Mouse (Mus musculus): ENCODE data around the gene Myb. TPM values are rescaled to one million over a fixed set of nuclear protein-coding genes. Genes with fewer than 3 reads are reported as not detected.

Gene Myb
- polyA plus RNA-seq, 1 experiment: 85.5 TPM

DNA sequence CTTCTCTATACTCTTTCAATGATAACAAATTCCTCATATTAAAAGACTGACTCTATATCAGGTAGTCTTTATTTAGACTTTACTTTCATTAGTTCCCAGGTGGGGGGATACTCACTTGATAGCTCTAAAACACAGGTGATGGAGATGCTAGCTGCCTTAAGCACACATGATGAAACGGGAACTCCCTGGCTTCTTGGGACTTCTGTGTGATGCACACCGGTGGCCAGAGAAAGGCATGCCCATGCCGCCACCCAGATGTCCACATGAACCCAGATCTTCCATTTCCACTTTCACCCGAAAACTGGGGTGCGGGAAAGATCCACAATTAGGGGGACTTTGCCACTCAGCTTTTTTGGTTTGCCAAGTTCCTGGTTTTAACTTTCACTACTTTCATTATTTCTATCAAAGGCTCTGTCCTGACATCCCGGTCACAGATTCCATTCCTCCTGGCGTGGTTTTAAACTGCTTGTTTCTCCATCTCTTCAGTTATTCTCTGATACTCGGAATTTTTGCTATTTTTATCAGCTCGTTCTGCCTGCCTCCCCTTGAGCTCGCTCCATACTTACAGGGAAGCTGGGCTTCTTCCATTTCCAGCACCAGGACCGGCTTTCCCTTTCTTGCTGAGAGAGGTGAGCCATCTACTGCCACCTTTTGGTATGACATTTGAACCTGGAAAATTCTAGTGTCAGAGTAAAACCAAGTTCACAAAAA, 27.9 kb upstream of the Myb start:
- Histone ChIP-seq H3K4me1 (ENCODE audit: control insufficient read depth, insufficient read depth, low read length) (peaks cover 7% of the 10 kb centered on the region; the same call in 1 of the 2 replicates), H3K27ac (ENCODE audit: control insufficient read depth, insufficient read depth, low read depth, low read length, poor library complexity) (no peak overlapping the region)
- 1% methylated on average over 11 of the region's 11 CpGs for WGBS

GRCm38 (mm10) chr10:21187847-21188246, 27.1 kb upstream of the Myb start:
- Histone ChIP-seq H3K27ac (ENCODE audit: control insufficient read depth, insufficient read depth, low read depth, low read length, poor library complexity) (no peak overlapping the region), H3K4me1 (ENCODE audit: control insufficient read depth, insufficient read depth, low read length) (peaks cover 5% of the 10 kb centered on the region; the same call in 1 of the 2 replicates), H3K4me3 (replicated peaks; ENCODE audit: control insufficient read depth, low read depth, low read length) (no peak overlapping the region)
- TF ChIP-seq CTCF (IDR thresholded peaks at IDR 0.05; ENCODE audit: control insufficient read depth, insufficient read depth, low read length) (no peak), POLR2A (IDR thresholded peaks at IDR 0.05; ENCODE audit: borderline replicate concordance, control insufficient read depth, low read depth, low read length) (no peak)

More for the DNA sequence above, 27.9 kb upstream of the Myb start:
- TF ChIP-seq CTCF (IDR thresholded peaks at IDR 0.05; ENCODE audit: control insufficient read depth, insufficient read depth, low read length) (peak; percentile 59), POLR2A (IDR thresholded peaks at IDR 0.05; ENCODE audit: borderline replicate concordance, control insufficient read depth, low read depth, low read length) (no peak)
- H3K4me3 ChIP-seq (replicated peaks; ENCODE audit: control insufficient read depth, low read depth, low read length): peak overlapping the region; percentile 64

DNA sequence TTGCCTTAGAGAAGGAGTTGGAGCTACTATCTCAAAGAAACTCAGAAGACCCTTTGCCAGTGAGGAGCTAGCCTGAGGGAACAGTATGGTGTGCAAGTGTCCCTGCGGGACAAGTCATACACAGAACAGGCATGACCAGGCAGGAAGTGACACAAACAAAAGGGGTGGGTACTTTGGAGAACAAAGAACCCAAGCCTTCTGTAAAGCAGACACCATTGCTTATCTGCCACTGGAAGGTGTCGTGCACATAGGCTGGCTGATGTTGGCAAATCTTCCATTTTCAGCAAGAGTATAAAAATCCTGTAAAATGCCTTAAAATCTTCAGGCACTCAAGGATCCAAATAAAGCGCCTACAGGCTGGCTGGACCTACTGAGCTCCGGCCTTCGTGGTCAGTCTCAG, 25.9 kb upstream of the Myb start:
- 5% methylated on average over 5 of the region's 5 CpGs for WGBS
- TF ChIP-seq POLR2A (IDR thresholded peaks at IDR 0.05; ENCODE audit: borderline replicate concordance, control insufficient read depth, low read depth, low read length) (no peak), CTCF (IDR thresholded peaks at IDR 0.05; ENCODE audit: control insufficient read depth, insufficient read depth, low read length) (no peak)
- Histone ChIP-seq H3K4me1 (ENCODE audit: control insufficient read depth, insufficient read depth, low read length) (peaks cover 5% of the 10 kb centered on the region; the same call in 1 of the 2 replicates), H3K4me3 (replicated peaks; ENCODE audit: control insufficient read depth, low read depth, low read length) (no peak overlapping the region), H3K27ac (ENCODE audit: control insufficient read depth, insufficient read depth, low read depth, low read length, poor library complexity) (peak overlapping the region; percentile 73; the same call in 1 of the 2 replicates)

DNA sequence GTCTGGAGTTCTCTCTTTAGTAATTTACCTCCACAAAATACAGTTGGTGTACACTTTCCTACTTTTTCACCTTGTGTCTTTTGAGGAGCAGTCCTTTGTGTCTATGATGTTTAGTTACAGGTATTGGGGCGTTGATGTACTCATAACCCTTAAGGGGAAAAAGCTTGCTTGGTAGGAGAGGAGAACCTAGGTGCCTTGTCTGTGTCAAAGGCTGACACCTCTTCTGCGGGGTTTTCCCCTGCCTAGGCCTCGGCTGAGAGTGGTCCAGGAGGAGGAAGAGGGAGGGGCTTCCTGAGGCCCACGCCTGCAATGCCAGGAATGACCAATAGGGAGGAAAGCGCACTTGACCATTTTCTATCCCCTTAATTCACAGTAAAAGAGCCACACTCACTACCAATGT, 17.9 kb upstream of the Myb start:
- 41% methylated on average over 5 of the region's 5 CpGs for WGBS
- Histone ChIP-seq H3K4me3 (replicated peaks; ENCODE audit: control insufficient read depth, low read depth, low read length) (no peak overlapping the region), H3K4me1 (ENCODE audit: control insufficient read depth, insufficient read depth, low read length) (peaks cover 2% of the 10 kb centered on the region; the same call in 1 of the 2 replicates), H3K27ac (ENCODE audit: control insufficient read depth, insufficient read depth, low read depth, low read length, poor library complexity) (no peak overlapping the region)
- TF ChIP-seq POLR2A (IDR thresholded peaks at IDR 0.05; ENCODE audit: borderline replicate concordance, control insufficient read depth, low read depth, low read length): no peak
- no peak for TF ChIP-seq CTCF (IDR thresholded peaks at IDR 0.05; ENCODE audit: control insufficient read depth, insufficient read depth, low read length)

- Histone ChIP-seq H3K4me1 (ENCODE audit: control insufficient read depth, insufficient read depth, low read length) (peaks cover 2% of the 10 kb centered on the region; the same call in 1 of the 2 replicates), H3K4me3 (replicated peaks; ENCODE audit: control insufficient read depth, low read depth, low read length) (no peak overlapping the region), H3K27ac (ENCODE audit: control insufficient read depth, insufficient read depth, low read depth, low read length, poor library complexity) (no peak overlapping the region)
- TF ChIP-seq CTCF (IDR thresholded peaks at IDR 0.05; ENCODE audit: control insufficient read depth, insufficient read depth, low read length) (no peak), POLR2A (IDR thresholded peaks at IDR 0.05; ENCODE audit: borderline replicate concordance, control insufficient read depth, low read depth, low read length) (no peak)
- WGBS: 76% methylated on average over 10 of the region's 10 CpGs
These were observed 17.5 kb upstream of the Myb start for GRCm38 (mm10) chr10:21178281-21178680.

DNA sequence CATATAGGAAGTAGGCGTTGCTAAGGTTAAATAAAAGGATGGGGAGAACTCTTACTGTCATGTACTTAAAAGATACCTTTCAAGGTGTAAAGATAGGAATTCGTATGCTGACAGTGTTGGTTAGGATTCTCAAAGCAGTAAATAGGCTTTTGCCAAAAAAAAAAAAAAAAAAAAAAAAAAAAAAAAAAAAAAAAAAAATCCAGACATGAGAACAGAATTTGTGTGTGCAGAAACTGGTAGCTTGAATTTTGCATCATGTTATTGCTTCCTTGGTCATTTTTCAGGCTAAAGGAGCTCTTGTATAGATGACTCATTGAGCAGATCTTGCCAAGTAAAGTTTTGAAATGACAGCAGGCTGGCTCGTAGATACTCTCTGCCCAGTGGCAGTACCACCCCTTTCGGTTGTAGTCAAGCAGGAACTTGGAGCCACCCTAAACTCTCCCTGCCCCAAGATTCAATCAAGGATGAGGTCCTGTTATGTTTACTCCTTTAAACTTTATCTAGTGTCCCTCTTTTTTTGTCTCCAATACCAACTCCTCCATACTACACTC, 11.9 kb upstream of the Myb start:
- TF ChIP-seq POLR2A (IDR thresholded peaks at IDR 0.05; ENCODE audit: borderline replicate concordance, control insufficient read depth, low read depth, low read length) (no peak), CTCF (IDR thresholded peaks at IDR 0.05; ENCODE audit: control insufficient read depth, insufficient read depth, low read length) (no peak)
- Histone ChIP-seq H3K4me3 (replicated peaks; ENCODE audit: control insufficient read depth, low read depth, low read length) (no peak overlapping the region), H3K27ac (ENCODE audit: control insufficient read depth, insufficient read depth, low read depth, low read length, poor library complexity) (no peak overlapping the region), H3K4me1 (ENCODE audit: control insufficient read depth, insufficient read depth, low read length) (no peaks in the 10 kb centered on the region)
- 51% methylated on average over 4 of the region's 4 CpGs for WGBS

DNA sequence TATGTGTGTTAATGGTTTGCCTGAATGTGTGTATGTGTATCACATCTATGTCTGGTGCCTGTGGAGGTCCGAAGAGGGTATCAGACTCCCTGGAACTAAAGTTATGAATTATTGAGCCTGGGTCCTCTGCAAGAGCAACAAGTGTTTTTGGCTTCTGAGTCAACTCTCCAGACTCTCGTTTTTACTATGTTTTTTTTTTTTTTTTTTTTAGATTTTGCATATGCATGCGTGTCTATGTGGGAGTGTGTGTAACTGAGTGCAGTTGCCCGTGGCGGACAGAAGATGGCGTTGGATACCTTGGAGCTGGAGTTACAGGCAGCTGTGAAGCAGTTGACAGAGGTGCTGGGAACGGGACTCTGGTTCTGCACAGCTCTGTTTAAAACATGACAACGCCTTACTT, 7.7 kb upstream of the Myb start:
- peaks cover 2% of the 10 kb centered on the region for H3K4me1 ChIP-seq (ENCODE audit: control insufficient read depth, insufficient read depth, low read length)
- WGBS: 88% methylated on average over 8 of the region's 8 CpGs
- no peak for TF ChIP-seq POLR2A (IDR thresholded peaks at IDR 0.05; ENCODE audit: borderline replicate concordance, control insufficient read depth, low read depth, low read length)
- TF ChIP-seq CTCF (IDR thresholded peaks at IDR 0.05; ENCODE audit: control insufficient read depth, insufficient read depth, low read length): no peak
- no peak overlapping the region for H3K4me3 ChIP-seq (replicated peaks; ENCODE audit: control insufficient read depth, low read depth, low read length)
- H3K27ac ChIP-seq (ENCODE audit: control insufficient read depth, insufficient read depth, low read depth, low read length, poor library complexity): no peak overlapping the region

DNA sequence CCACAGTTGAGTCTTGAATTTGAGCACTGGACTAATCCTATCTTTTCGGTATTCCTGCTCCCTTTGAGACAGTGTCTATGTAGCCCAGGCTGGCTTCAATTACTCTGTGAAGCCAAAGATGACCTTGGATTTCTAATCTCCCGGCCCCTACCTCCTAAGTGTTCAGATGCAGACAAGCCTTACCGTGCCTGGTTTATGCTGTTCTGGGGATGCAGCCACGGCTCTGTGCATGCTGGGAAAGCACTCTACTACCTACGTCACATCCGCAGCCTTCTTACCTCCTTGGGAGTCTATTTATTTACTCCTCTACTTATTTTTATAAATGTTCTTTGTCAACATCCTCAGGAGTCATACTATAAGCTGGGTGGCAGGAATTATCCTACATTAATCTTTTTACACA, 7.1 kb upstream of the Myb start:
- TF ChIP-seq CTCF (IDR thresholded peaks at IDR 0.05; ENCODE audit: control insufficient read depth, insufficient read depth, low read length): no peak
- no peak for TF ChIP-seq POLR2A (IDR thresholded peaks at IDR 0.05; ENCODE audit: borderline replicate concordance, control insufficient read depth, low read depth, low read length)
- Histone ChIP-seq H3K4me1 (ENCODE audit: control insufficient read depth, insufficient read depth, low read length) (peaks cover 2% of the 10 kb centered on the region), H3K4me3 (replicated peaks; ENCODE audit: control insufficient read depth, low read depth, low read length) (no peak overlapping the region), H3K27ac (ENCODE audit: control insufficient read depth, insufficient read depth, low read depth, low read length, poor library complexity) (no peak overlapping the region)
- 90% methylated on average over 6 of the region's 6 CpGs for WGBS

Data from bone marrow, adult 2 months (tissue).